Mouse (Mus musculus): ENCODE data around the gene Cryab.
A peak's percentile ranks its signal among the peaks of the same experiment; 100 is the strongest.

Gene Cryab

GRCm38 (mm10) chr9:50797641-50798040 lies 46.5 kb downstream of the Cryab start:
- DNase-seq (ENCODE audit: low spot score), result no peak

- DNase-seq (ENCODE audit: low spot score), result no peak
These were observed 47.2 kb downstream of the Cryab start for GRCm38 (mm10) chr9:50798368-50798767.

- peak; percentile 32 for DNase-seq (ENCODE audit: low spot score)
These were observed 49.9 kb downstream of the Cryab start for GRCm38 (mm10) chr9:50800985-50801384.

- DNase-seq (ENCODE audit: low spot score), result no peak
These were observed 52.0 kb downstream of the Cryab start for GRCm38 (mm10) chr9:50803055-50803671.
